Mouse (Mus musculus): ENCODE measurements around the gene Npas1.

Npas1 gene

GRCm38 (mm10) chr7:16488816-16489215 lies 11.3 kb upstream of the Npas1 start:
- H3K27me3 ChIP-seq (ENCODE audit: control insufficient read depth, insufficient read depth, low read length, poor library complexity, severe bottlenecking), result no peaks in the 10 kb centered on the region
- no peak for DNase-seq (ENCODE audit: low read depth, low spot score)
- no peaks in the 10 kb centered on the region for H3K36me3 ChIP-seq (ENCODE audit: control insufficient read depth, insufficient read depth, low read length, poor library complexity, severe bottlenecking)

- H3K36me3 ChIP-seq (ENCODE audit: control insufficient read depth, insufficient read depth, low read length, poor library complexity, severe bottlenecking), result no peaks in the 10 kb centered on the region
- H3K27me3 ChIP-seq (ENCODE audit: control insufficient read depth, insufficient read depth, low read length, poor library complexity, severe bottlenecking), result peaks cover 2% of the 10 kb centered on the region; the same call in 1 of the 2 replicates
- no peak for DNase-seq (ENCODE audit: low read depth, low spot score)
These were observed 933 bp downstream of the Npas1 start for GRCm38 (mm10) chr7:16476600-16476989.

- DNase-seq (ENCODE audit: low read depth, low spot score), result no peak
These were observed 1.5 kb downstream of the Npas1 start for GRCm38 (mm10) chr7:16475764-16476599.

GRCm38 (mm10) chr7:16475321-16475720 lies 2.2 kb downstream of the Npas1 start:
- DNase-seq (ENCODE audit: low read depth, low spot score), result no peak
- Histone ChIP-seq H3K27me3 (ENCODE audit: control insufficient read depth, insufficient read depth, low read length, poor library complexity, severe bottlenecking) (peaks cover 2% of the 10 kb centered on the region; the same call in 1 of the 2 replicates), H3K36me3 (ENCODE audit: control insufficient read depth, insufficient read depth, low read length, poor library complexity, severe bottlenecking) (no peaks in the 10 kb centered on the region)

More at GRCm38 (mm10) chr7:16475764-16476599, 1.5 kb downstream of the Npas1 start:
- peaks cover 2% of the 10 kb centered on the region; the same call in 1 of the 2 replicates for H3K27me3 ChIP-seq (ENCODE audit: control insufficient read depth, insufficient read depth, low read length, poor library complexity, severe bottlenecking)
- H3K36me3 ChIP-seq (ENCODE audit: control insufficient read depth, insufficient read depth, low read length, poor library complexity, severe bottlenecking), result no peaks in the 10 kb centered on the region

- Histone ChIP-seq H3K27me3 (ENCODE audit: control insufficient read depth, insufficient read depth, low read length, poor library complexity, severe bottlenecking) (peaks cover 2% of the 10 kb centered on the region; the same call in 1 of the 2 replicates), H3K36me3 (ENCODE audit: control insufficient read depth, insufficient read depth, low read length, poor library complexity, severe bottlenecking) (no peaks in the 10 kb centered on the region)
- DNase-seq (ENCODE audit: low read depth, low spot score), result no peak
These were observed 3.1 kb downstream of the Npas1 start for GRCm38 (mm10) chr7:16474445-16474844.

- no peak for DNase-seq (ENCODE audit: low read depth, low spot score)
- H3K27me3 ChIP-seq (ENCODE audit: control insufficient read depth, insufficient read depth, low read length, poor library complexity, severe bottlenecking), result peaks cover 2% of the 10 kb centered on the region; the same call in 1 of the 2 replicates
- H3K36me3 ChIP-seq (ENCODE audit: control insufficient read depth, insufficient read depth, low read length, poor library complexity, severe bottlenecking), result no peaks in the 10 kb centered on the region
These were observed 3.7 kb downstream of the Npas1 start for GRCm38 (mm10) chr7:16473847-16474246.

- peaks cover 2% of the 10 kb centered on the region; the same call in 1 of the 2 replicates for H3K27me3 ChIP-seq (ENCODE audit: control insufficient read depth, insufficient read depth, low read length, poor library complexity, severe bottlenecking)
- no peaks in the 10 kb centered on the region for H3K36me3 ChIP-seq (ENCODE audit: control insufficient read depth, insufficient read depth, low read length, poor library complexity, severe bottlenecking)
- no peak for DNase-seq (ENCODE audit: low read depth, low spot score)
These were observed 5.3 kb downstream of the Npas1 start for GRCm38 (mm10) chr7:16472116-16472709.

GRCm38 (mm10) chr7:16471549-16471948 lies 6.0 kb downstream of the Npas1 start:
- H3K27me3 ChIP-seq (ENCODE audit: control insufficient read depth, insufficient read depth, low read length, poor library complexity, severe bottlenecking), result peaks cover 2% of the 10 kb centered on the region; the same call in 1 of the 2 replicates
- DNase-seq (ENCODE audit: low read depth, low spot score), result peak; percentile 56
- no peaks in the 10 kb centered on the region for H3K36me3 ChIP-seq (ENCODE audit: control insufficient read depth, insufficient read depth, low read length, poor library complexity, severe bottlenecking)

- no peak for DNase-seq (ENCODE audit: low read depth, low spot score)
- Histone ChIP-seq H3K36me3 (ENCODE audit: control insufficient read depth, insufficient read depth, low read length, poor library complexity, severe bottlenecking) (no peaks in the 10 kb centered on the region), H3K27me3 (ENCODE audit: control insufficient read depth, insufficient read depth, low read length, poor library complexity, severe bottlenecking) (no peaks in the 10 kb centered on the region; the same call in 1 of the 2 replicates)
These were observed 9.4 kb downstream of the Npas1 start for GRCm38 (mm10) chr7:16468115-16468514.

- DNase-seq (ENCODE audit: low read depth, low spot score), result peak; percentile 63
- Histone ChIP-seq H3K36me3 (ENCODE audit: control insufficient read depth, insufficient read depth, low read length, poor library complexity, severe bottlenecking) (no peaks in the 10 kb centered on the region), H3K27me3 (ENCODE audit: control insufficient read depth, insufficient read depth, low read length, poor library complexity, severe bottlenecking) (no peaks in the 10 kb centered on the region; the same call in 1 of the 2 replicates)
These were observed 11.0 kb downstream of the Npas1 start for GRCm38 (mm10) chr7:16466565-16466964.

GRCm38 (mm10) chr7:16465568-16465967 lies 12.0 kb downstream of the Npas1 start:
- Histone ChIP-seq H3K36me3 (ENCODE audit: control insufficient read depth, insufficient read depth, low read length, poor library complexity, severe bottlenecking) (no peaks in the 10 kb centered on the region), H3K27me3 (ENCODE audit: control insufficient read depth, insufficient read depth, low read length, poor library complexity, severe bottlenecking) (no peaks in the 10 kb centered on the region; the same call in 1 of the 2 replicates)
- DNase-seq (ENCODE audit: low read depth, low spot score), result no peak

- no peaks in the 10 kb centered on the region; the same call in 1 of the 2 replicates for H3K27me3 ChIP-seq (ENCODE audit: control insufficient read depth, insufficient read depth, low read length, poor library complexity, severe bottlenecking)
- H3K36me3 ChIP-seq (ENCODE audit: control insufficient read depth, insufficient read depth, low read length, poor library complexity, severe bottlenecking), result no peaks in the 10 kb centered on the region
- peak; percentile 79 for DNase-seq (ENCODE audit: low read depth, low spot score)
These were observed 12.4 kb downstream of the Npas1 start for GRCm38 (mm10) chr7:16465160-16465559.

- H3K27me3 ChIP-seq (ENCODE audit: control insufficient read depth, insufficient read depth, low read length, poor library complexity, severe bottlenecking), result no peaks in the 10 kb centered on the region
- H3K36me3 ChIP-seq (ENCODE audit: control insufficient read depth, insufficient read depth, low read length, poor library complexity, severe bottlenecking), result no peaks in the 10 kb centered on the region
- peak; percentile 85 for DNase-seq (ENCODE audit: low read depth, low spot score)
These were observed 14.3 kb downstream of the Npas1 start for GRCm38 (mm10) chr7:16463214-16463613.

- peaks cover 4% of the 10 kb centered on the region; the same call in 1 of the 2 replicates for H3K36me3 ChIP-seq (ENCODE audit: control insufficient read depth, insufficient read depth, low read length, poor library complexity, severe bottlenecking)
- no peak for DNase-seq (ENCODE audit: low read depth, low spot score)
- H3K27me3 ChIP-seq (ENCODE audit: control insufficient read depth, insufficient read depth, low read length, poor library complexity, severe bottlenecking), result no peaks in the 10 kb centered on the region
These were observed 15.8 kb downstream of the Npas1 start for GRCm38 (mm10) chr7:16461705-16462104.

- no peak for DNase-seq (ENCODE audit: low read depth, low spot score)
- H3K36me3 ChIP-seq (ENCODE audit: control insufficient read depth, insufficient read depth, low read length, poor library complexity, severe bottlenecking), result peaks cover 4% of the 10 kb centered on the region; the same call in 1 of the 2 replicates
- H3K27me3 ChIP-seq (ENCODE audit: control insufficient read depth, insufficient read depth, low read length, poor library complexity, severe bottlenecking), result no peaks in the 10 kb centered on the region
These were observed 16.4 kb downstream of the Npas1 start for GRCm38 (mm10) chr7:16461151-16461550.

Measured in splenic B cell, adult 2 months (primary cell).